In the genomic region with DNA sequence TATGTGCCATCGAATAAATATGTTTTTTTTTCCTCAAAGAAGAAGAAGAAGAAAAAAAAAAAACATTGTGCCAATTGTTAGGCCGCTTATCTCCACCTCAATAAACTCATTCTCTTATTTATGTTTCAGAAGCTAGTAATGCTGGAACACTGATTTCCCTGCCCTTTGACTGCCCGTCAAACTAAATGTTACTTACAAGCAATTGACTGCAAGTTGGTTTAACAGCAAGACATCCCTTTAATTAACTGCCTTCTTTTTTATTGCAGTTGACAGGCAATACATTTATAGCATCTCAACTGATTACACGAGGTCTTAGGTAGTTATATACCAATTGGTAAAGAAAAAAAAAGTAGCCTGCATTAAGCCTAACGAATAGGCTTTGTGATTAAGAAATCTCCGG, we compare ENCODE assay signal across 24 mouse cellular contexts.
A peak's percentile ranks its signal among the peaks of the same experiment; 100 is the strongest.
DNase-seq lines count a peak whose midpoint lies in the region; ATAC-seq and TF ChIP-seq lines count a peak whose summit lies in the region.
"Had no signal": no experiment of that assay in that cellular context is flagged by ENCODE, and none has a peak within 500 bp of the region (broad histone marks: within the 10 kb centered on the region; RNA-seq: fewer than 3 reads in every experiment).

No protein-coding gene starts in this region.

- no peak overlapping the region for H3K27ac ChIP-seq in midbrain, embryonic 11.5 days (ENCODE audit: low read depth, low read length)
- H3K27ac ChIP-seq in midbrain, embryonic 13.5 days: no peak overlapping the region
- peak overlapping the region; percentile 65 for H3K27ac ChIP-seq in intestine, embryonic 16.5 days (ENCODE audit: low read length)
- H3K27ac ChIP-seq in small intestine, adult 2 months (ENCODE audit: insufficient read depth, low read depth, low read length): peak overlapping the region; percentile 39; the same call in 1 of the 2 replicates
- H3K27ac ChIP-seq in forebrain, embryonic 12.5 days: no peak overlapping the region
- H3K27ac ChIP-seq in thymus, adult 2 months (ENCODE audit: control insufficient read depth, insufficient read depth, low read length): no peak overlapping the region
- H3K27ac ChIP-seq: embryonic facial prominence, embryonic 10.5 days; embryonic facial prominence, embryonic 12.5 days had no signal

- no peaks in the 10 kb centered on the region for H3K9me3 ChIP-seq in midbrain, embryonic 11.5 days (ENCODE audit: control insufficient read depth, low read length)
- H3K9me3 ChIP-seq in midbrain, embryonic 13.5 days: no peaks in the 10 kb centered on the region
- H3K9me3 ChIP-seq in intestine, embryonic 16.5 days (ENCODE audit: control insufficient read depth, low read length): no peaks in the 10 kb centered on the region
- H3K9me3 ChIP-seq in forebrain, embryonic 12.5 days: no peaks in the 10 kb centered on the region
- H3K9me3 ChIP-seq: embryonic facial prominence, embryonic 10.5 days; embryonic facial prominence, embryonic 12.5 days had no signal

- H3K27me3 ChIP-seq in midbrain, embryonic 11.5 days (ENCODE audit: control insufficient read depth, insufficient read depth, low read length): no peaks in the 10 kb centered on the region
- H3K27me3 ChIP-seq in midbrain, embryonic 13.5 days: no peaks in the 10 kb centered on the region
- H3K27me3 ChIP-seq in intestine, embryonic 16.5 days (replicated peaks; ENCODE audit: control insufficient read depth, insufficient read depth, low read length): no peaks in the 10 kb centered on the region
- peaks cover 2% of the 10 kb centered on the region; the same call in 1 of the 2 replicates for H3K27me3 ChIP-seq in small intestine, adult 2 months (ENCODE audit: control insufficient read depth, insufficient read depth, low read length)
- no peaks in the 10 kb centered on the region for H3K27me3 ChIP-seq in forebrain, embryonic 12.5 days
- no peaks in the 10 kb centered on the region for H3K27me3 ChIP-seq in thymus, adult 2 months (ENCODE audit: control insufficient read depth, insufficient read depth, low read length)
- H3K27me3 ChIP-seq: CH12.LX; embryonic facial prominence, embryonic 12.5 days; Patski had no signal

- TF ChIP-seq CTCF in brain, embryonic 14.5 days (IDR thresholded peaks at IDR 0.05; ENCODE audit: borderline replicate concordance, extremely low read depth, insufficient read depth, insufficient read length): no peak
- no peak for TF ChIP-seq CTCF in small intestine, adult 2 months (IDR thresholded peaks at IDR 0.05; ENCODE audit: extremely low read depth, insufficient read length, insufficient replicate concordance, low read depth, low read length)
- no peak for TF ChIP-seq CTCF in thymus, adult 2 months (IDR thresholded peaks at IDR 0.05; ENCODE audit: borderline replicate concordance, control insufficient read depth, extremely low read depth, insufficient read depth, low read length, poor library complexity)

- H3K36me3 ChIP-seq in midbrain, embryonic 11.5 days (ENCODE audit: control insufficient read depth, insufficient read depth, low read length): no peaks in the 10 kb centered on the region
- H3K36me3 ChIP-seq in midbrain, embryonic 13.5 days: no peaks in the 10 kb centered on the region
- no peaks in the 10 kb centered on the region for H3K36me3 ChIP-seq in intestine, embryonic 16.5 days (ENCODE audit: control insufficient read depth, insufficient read depth, low read length)
- H3K36me3 ChIP-seq in small intestine, adult 2 months (ENCODE audit: control insufficient read depth, insufficient read depth, low read length): no peaks in the 10 kb centered on the region
- no peaks in the 10 kb centered on the region for H3K36me3 ChIP-seq in forebrain, embryonic 12.5 days (replicated peaks)
- no peaks in the 10 kb centered on the region for H3K36me3 ChIP-seq in thymus, adult 2 months (ENCODE audit: control insufficient read depth, insufficient read depth, low read length)
- H3K36me3 ChIP-seq: embryonic facial prominence, embryonic 10.5 days; embryonic facial prominence, embryonic 12.5 days; G1E had no signal

- no peak overlapping the region for H3K4me2 ChIP-seq in midbrain, embryonic 11.5 days
- no peak overlapping the region for H3K4me2 ChIP-seq in midbrain, embryonic 13.5 days (replicated peaks)
- no peak overlapping the region for H3K4me2 ChIP-seq in intestine, embryonic 16.5 days (ENCODE audit: low read depth, low read length)
- no peak overlapping the region for H3K4me2 ChIP-seq in forebrain, embryonic 12.5 days
- H3K4me2 ChIP-seq: embryonic facial prominence, embryonic 12.5 days had no signal

- TF ChIP-seq POLR2A in brain, embryonic 14.5 days (IDR thresholded peaks at IDR 0.05; ENCODE audit: borderline replicate concordance, extremely low read depth, insufficient read depth, insufficient read length, poor library complexity, severe bottlenecking): no peak
- no peak for TF ChIP-seq POLR2A in small intestine, adult 2 months (IDR thresholded peaks at IDR 0.05; ENCODE audit: low read depth, low read length)
- no peak for TF ChIP-seq POLR2A in thymus, adult 2 months (IDR thresholded peaks at IDR 0.05; ENCODE audit: control insufficient read depth, extremely low read depth, insufficient read depth, low read length, poor library complexity)

- WGBS in midbrain, embryonic 11.5 days: 80% methylated on average over 6 of the region's 6 CpGs
- WGBS in midbrain, embryonic 13.5 days: 59% methylated on average over 6 of the region's 6 CpGs
- 51% methylated on average over 6 of the region's 6 CpGs for WGBS in intestine, embryonic 16.5 days
- WGBS in small intestine, adult 2 months: 24% methylated on average over 6 of the region's 6 CpGs
- 28% methylated on average over 6 of the region's 6 CpGs for WGBS in forebrain, embryonic 12.5 days
- WGBS in thymus, adult 2 months: 84% methylated on average over 6 of the region's 6 CpGs

- H3K4me3 ChIP-seq in midbrain, embryonic 11.5 days (ENCODE audit: low read depth, low read length): no peak overlapping the region
- no peak overlapping the region for H3K4me3 ChIP-seq in midbrain, embryonic 13.5 days (replicated peaks)
- no peak overlapping the region for H3K4me3 ChIP-seq in intestine, embryonic 16.5 days (ENCODE audit: low read length)
- no peak overlapping the region for H3K4me3 ChIP-seq in small intestine, adult 2 months (ENCODE audit: low read depth, low read length)
- H3K4me3 ChIP-seq in forebrain, embryonic 12.5 days (replicated peaks): no peak overlapping the region
- H3K4me3 ChIP-seq in thymus, adult 2 months (ENCODE audit: control insufficient read depth, insufficient read depth, low read length): no peak overlapping the region
- H3K4me3 ChIP-seq: embryonic facial prominence, embryonic 10.5 days; embryonic facial prominence, embryonic 12.5 days had no signal

- peak; percentile 51 for DNase-seq in midbrain, embryonic 11.5 days (ENCODE audit: low spot score, missing footprints)
- DNase-seq in brain, embryonic 14.5 days (ENCODE audit: low read depth): peak; percentile 48
- DNase-seq in thymus, adult 2 months: no peak
- DNase-seq: adrenal gland, adult 8-10 months; adrenal gland, postnatal 14 days; adrenal gland, postnatal 36 days; cerebellum, adult 11 months; cerebellum, adult 18-20 months; cerebellum, adult 8-10 months; cerebellum, adult 9-11 months; cerebellum, postnatal 14 days had no signal

- ATAC-seq in midbrain, embryonic 11.5 days (ENCODE audit: low FRiP score): no peak
- no peak for ATAC-seq in midbrain, embryonic 13.5 days
- peak; percentile 50 for ATAC-seq in intestine, embryonic 16.5 days
- no peak for ATAC-seq in forebrain, embryonic 12.5 days (ENCODE audit: low FRiP score)
- ATAC-seq: activated CD4-positive, CD25-positive, alpha-beta regulatory T cell, adult 4 months; CD4-positive, CD25-positive, alpha-beta regulatory T cell, adult 4 months; forebrain, embryonic 14.5 days; forebrain, embryonic 16.5 days; Patski had no signal

- H3K9ac ChIP-seq in midbrain, embryonic 11.5 days (ENCODE audit: low read length): no peak overlapping the region
- no peak overlapping the region for H3K9ac ChIP-seq in midbrain, embryonic 13.5 days (replicated peaks)
- H3K9ac ChIP-seq in intestine, embryonic 16.5 days (ENCODE audit: low read depth, low read length): no peak overlapping the region
- H3K9ac ChIP-seq in forebrain, embryonic 12.5 days: no peak overlapping the region
- H3K9ac ChIP-seq: embryonic facial prominence, embryonic 12.5 days had no signal

- H3K4me1 ChIP-seq in midbrain, embryonic 11.5 days (ENCODE audit: control insufficient read depth, insufficient read depth, low read length): peaks cover 12% of the 10 kb centered on the region
- H3K4me1 ChIP-seq in midbrain, embryonic 13.5 days (replicated peaks): peaks cover 15% of the 10 kb centered on the region
- peaks cover 5% of the 10 kb centered on the region; the same call in 1 of the 2 replicates for H3K4me1 ChIP-seq in intestine, embryonic 16.5 days (ENCODE audit: control insufficient read depth, insufficient read depth, low read length)
- peaks cover 8% of the 10 kb centered on the region; the same call in 1 of the 2 replicates for H3K4me1 ChIP-seq in small intestine, adult 2 months (ENCODE audit: control insufficient read depth, insufficient read depth, insufficient read length, low read length)
- peaks cover 22% of the 10 kb centered on the region for H3K4me1 ChIP-seq in forebrain, embryonic 12.5 days
- H3K4me1 ChIP-seq in thymus, adult 2 months (replicated peaks; ENCODE audit: control insufficient read depth, insufficient read depth, low read length): no peaks in the 10 kb centered on the region

Comparison
In these comparisons a context has a peak if more than half of its experiments do, and no peak if none do; other contexts are left out.
1. H3K27ac ChIP-seq: peak in intestine, embryonic 16.5 days (single experiment) and small intestine, adult 2 months (single experiment); none in midbrain, embryonic 11.5 days (single experiment), midbrain, embryonic 13.5 days (single experiment), forebrain, embryonic 12.5 days (single experiment) and thymus, adult 2 months (single experiment).